Mouse (Mus musculus) urinary bladder, postnatal 36 days (tissue): ENCODE data around the gene Ifi27l2b.
A peak's percentile ranks its signal among the peaks of the same experiment; 100 is the strongest.
"Not testable (repeated sequence)": the region's sequence is repeated elsewhere in the genome, so short reads cannot be mapped to it uniquely, and the experiment has no call there.

Source experiments
- DNase-seq, 2 experiments: peaks; one replicate each; pipeline ENCODE4 v3.0.0; 2022; ENCODE audit warnings: low spot score in 2 of 2, mixed read lengths in 1 of 2

Ifi27l2b gene

DNA sequence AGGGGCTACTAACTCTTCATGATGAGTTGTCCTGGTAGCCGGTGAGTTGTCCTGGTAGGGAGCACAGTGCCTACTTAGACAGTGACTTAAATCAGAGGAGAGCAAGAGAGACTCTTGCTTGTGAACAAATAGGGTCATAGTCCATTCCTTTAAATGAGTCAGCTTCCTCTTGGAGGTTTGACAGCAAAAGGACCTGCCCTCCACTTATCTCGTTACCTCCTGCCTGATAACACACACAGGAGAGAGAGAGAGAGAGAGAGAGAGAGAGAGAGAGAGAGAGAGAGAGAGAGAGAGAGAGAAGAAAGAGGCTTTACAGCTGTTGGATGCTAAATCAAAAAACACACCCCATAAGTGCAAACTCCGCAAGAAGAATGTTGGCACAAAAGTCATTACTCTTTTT lies at the start of gene Ifi27l2b:
Gene Ifi27l2b, minus strand, starts transcription at position 84 of the 400 bp plus-strand sequence.
- DNase-seq = no peak

- peak; percentile 37 to 50 for DNase-seq
Measured at GRCm38 (mm10) chr12:103504402-103504801, 47.4 kb upstream of the Ifi27l2b start.

DNA sequence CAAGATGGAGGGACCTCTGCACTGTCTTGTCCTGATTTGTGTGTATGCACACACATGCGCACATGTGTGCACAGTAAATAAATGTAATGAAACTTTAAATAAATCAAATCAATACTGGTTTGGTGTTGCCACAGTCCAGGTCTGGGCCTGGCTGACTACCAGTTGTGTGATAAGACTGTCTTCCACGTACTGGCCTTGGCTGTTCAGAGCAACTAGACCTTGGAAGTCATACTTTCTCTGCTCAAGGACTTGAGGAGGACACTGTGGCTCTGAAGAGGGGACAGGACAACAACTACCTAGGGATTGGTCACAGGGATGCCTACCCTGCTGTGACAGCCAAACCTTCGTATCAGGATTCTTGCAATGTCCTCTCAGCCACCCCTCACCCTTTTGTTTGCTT lies 46.3 kb upstream of the Ifi27l2b start:
- DNase-seq = no peak

DNA sequence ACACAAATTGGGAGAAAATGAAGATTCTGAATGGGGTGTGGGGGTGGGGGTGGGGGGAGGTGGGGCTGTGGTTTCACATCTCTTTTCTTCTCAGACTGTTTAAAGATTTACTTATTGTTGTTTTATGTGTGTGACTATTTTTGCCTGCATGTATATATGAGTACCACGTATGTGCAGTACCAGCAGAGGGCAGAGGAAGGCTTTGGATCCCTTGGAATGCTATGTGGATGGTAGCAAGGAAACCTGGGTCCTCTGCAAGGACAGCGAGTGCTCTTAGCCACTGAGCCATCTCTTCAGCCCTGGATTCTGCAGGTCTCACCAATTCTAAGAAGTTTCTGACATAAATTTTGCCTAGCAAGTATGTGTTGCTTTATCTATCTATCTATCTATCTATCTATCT lies 42.2 kb upstream of the Ifi27l2b start:
- no peak for DNase-seq

- no peak for DNase-seq
Measured at GRCm38 (mm10) chr12:103498768-103499167, 41.7 kb upstream of the Ifi27l2b start.

DNA sequence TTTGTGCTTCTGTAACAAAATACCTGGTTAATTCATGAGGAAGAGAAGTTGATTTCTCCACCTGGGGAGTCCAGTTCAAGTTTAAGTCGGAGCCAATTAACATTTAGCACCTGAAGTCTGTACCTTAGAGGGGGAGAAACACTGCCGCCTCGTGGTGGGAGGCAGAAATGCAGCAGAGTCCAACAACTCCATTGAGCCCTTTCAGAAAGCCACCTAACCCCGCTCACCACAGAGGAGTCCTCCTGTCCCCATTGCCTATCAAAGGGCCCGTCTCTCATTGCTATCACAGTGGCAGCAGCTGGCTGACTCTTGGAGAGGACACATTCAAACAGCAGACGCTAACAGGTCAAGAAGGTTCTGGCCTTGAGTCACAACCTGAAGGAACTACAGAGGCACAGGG lies 37.5 kb upstream of the Ifi27l2b start:
- DNase-seq = peak; percentile 27 to 50

DNA sequence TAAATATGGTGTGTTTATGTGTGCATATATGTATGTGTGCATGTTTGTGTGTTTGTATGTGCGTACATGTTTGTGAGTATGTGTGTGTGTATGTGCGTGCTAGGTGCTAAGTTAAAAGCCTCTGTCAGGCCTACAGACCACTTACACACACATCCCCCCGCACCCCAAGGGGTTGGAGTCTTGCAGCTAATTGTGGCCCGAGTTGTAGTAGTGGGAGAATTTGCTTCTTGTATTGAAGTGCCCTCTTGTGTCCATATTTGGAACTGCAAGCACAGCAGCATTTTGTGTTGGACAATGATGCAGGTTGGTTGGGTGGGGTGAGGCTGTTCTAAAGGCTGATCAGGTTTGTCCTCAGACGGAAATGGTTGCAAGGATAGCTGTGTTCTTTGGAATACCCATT lies 35.7 kb upstream of the Ifi27l2b start:
- peak; percentile 62 to 64 for DNase-seq

DNA sequence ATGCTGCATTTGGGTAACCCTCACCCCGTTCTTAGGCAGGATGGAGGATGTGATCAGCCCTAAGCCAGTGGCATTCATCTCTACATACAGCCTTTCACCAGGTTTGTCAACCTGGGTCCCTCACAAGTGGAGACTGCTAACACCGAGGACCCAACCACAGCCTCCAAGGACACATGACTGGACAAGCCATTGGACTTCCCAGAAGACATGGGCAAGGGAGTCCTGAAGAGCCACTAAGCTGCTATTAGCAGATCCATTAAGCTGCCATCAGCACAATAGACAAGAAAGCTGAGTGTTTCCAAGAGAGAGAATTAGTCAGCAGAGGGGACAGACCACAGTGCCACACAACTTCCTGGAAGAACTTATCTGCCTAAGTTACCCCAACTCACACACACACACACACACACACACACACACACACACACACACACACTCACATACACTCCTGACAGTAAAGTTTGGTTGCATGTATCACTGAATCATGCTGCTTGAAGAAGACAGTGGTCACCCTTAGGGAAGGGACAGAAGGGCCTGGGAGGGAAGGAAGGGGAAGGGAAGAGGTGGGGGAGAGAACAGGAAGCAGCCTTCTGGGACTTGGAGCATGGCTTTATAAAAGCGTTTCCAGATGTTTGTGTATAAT lies 34.2 kb upstream of the Ifi27l2b start:
- no peak for DNase-seq

GRCm38 (mm10) chr12:103487750-103488149 lies 30.7 kb upstream of the Ifi27l2b start:
- no peak for DNase-seq

- peak in 1 of 2 experiments; percentile 41 for DNase-seq
Measured at GRCm38 (mm10) chr12:103487276-103487675, 30.3 kb upstream of the Ifi27l2b start.

DNA sequence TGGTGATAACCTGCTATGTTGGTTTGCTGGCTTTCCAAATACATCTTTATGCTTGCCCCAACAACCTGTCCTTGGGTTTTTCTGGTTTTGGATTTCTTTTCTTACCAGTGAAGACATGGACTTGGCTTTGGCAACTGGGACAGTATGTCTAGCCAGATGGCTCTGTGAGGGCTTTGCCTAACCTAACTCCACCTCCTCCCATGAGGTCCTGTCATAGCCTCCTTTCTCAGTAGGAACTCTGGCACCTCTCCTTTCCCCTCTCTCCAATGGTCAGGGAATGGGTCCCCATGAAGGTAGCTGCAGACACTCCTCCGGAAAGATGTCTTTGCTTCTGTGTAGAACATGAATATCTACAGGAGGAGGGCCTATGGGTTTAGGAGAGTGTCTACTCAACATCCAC lies 29.7 kb upstream of the Ifi27l2b start:
- peak in 1 of 2 experiments; percentile 36 for DNase-seq

- not testable (repeated sequence) for DNase-seq
Measured at GRCm38 (mm10) chr12:103484200-103484972, 27.4 kb upstream of the Ifi27l2b start.

DNA sequence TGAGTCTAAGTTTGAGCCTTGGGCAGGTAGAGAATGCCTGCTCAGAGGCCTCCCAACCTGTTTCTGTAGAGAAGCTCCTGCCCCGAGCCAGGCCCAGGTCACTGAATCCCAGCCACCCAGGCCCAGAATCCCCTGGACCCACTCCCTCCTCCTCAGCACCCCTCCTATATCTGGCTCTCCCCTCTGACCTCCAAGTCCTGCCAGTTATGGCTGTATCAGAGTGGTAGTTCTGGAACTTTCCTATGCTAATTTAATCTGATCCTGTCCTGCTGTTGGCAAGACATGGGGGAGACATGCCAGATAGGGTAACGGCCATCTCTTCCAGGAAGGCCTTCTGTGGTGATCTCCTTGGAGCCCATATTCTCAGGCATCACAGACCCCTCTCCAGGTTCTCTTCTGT lies 25.8 kb upstream of the Ifi27l2b start:
- DNase-seq = no peak

GRCm38 (mm10) chr12:103481671-103482070 lies 24.6 kb upstream of the Ifi27l2b start:
- DNase-seq = peak in 1 of 2 experiments; percentile 48

DNA sequence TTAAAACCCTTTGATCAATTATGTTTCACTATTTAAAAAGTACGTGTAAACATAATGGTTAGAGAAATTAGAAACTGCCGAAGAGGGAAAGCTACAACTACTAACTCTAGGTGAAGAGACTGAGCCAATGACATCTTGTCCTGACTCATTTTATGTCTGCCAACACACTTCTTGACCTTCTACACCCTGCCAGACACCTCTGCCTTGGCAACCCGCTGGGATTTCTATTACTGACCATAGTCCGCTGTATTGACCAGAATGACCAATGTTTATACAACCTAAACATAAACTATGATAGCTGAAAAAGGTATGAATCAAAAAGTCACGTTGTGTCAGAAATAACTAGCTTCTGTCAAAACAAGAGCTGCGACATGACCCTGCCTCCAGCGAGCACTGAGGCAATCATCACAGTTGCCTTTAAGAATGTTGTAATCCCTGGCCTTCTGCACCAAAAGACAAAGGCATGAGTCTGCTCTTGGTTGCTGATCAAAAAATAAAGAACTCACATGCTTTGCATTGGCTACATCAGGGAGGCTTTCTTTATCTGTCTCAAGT lies 20.5 kb upstream of the Ifi27l2b start:
- no peak for DNase-seq

GRCm38 (mm10) chr12:103476779-103477389 lies 19.9 kb upstream of the Ifi27l2b start:
- DNase-seq = no peak

GRCm38 (mm10) chr12:103474481-103474880 lies 17.5 kb upstream of the Ifi27l2b start:
- DNase-seq = no peak

DNA sequence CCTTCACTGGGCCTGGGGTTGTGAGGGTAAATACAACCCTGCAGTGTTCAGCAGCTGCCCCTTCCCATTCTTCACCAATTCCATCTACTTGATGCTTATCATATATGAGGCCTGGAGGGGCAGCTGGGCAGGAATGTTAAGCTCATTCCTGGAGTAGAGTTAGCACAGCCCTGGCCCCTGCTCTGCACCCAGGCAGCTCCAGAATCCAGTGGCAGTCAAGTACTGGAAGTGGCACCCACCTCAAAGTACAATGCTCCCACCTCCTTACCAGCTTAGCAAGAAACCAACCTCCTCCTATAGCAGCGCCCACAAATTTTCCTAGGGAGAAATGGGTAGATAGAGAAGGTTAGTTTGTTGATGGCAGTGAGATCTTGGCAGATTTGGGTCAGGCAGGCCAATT lies 296 bp downstream of the Ifi27l2b start:
- not testable (repeated sequence) for DNase-seq

DNA sequence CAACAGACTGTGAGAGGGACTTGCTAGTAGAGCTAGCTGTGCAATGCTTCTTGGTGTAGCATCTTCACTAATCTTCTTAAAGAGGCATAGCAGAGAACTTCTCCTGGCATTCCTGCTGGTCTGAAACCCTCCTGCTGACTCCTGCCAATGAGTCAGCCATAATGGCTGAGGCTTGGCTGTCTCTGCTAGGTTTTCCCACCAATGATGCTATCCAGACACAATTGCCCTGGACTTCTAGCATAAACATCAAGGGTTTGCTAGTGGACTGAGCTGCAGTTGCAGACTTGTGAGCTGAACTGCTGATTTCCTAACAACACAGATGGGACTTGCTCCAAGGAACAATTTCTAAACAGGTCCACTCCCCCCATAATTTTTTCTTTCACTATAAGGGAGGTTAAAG lies 3.7 kb downstream of the Ifi27l2b start:
- no peak for DNase-seq

- no peak for DNase-seq
Measured at GRCm38 (mm10) chr12:103445060-103445459, 12.0 kb downstream of the Ifi27l2b start.

GRCm38 (mm10) chr12:103444261-103444660 lies 12.8 kb downstream of the Ifi27l2b start:
- not testable (repeated sequence) for DNase-seq

DNA sequence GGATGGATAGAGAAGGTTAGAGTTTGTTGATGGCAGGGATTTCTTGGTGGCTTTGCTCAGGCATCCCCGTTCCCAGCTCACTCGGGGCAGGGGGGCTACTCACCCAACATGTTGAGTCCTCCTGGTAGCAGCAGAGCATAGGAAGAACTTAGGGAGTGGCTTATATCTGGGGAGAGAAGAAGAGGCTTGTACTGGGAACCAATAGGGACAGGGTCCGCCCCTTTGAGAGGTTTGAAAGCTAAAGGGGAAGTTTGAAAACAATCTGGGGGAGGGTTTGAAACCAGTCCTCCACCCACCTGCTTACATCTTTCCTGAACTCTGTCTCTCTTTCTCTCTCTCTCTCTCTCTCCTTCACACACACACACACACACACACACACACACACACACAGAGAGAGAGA lies 13.5 kb downstream of the Ifi27l2b start, which contains the start of gene Ifi27l2a:
Gene Ifi27l2a, minus strand, starts transcription at position 157 of the 400 bp plus-strand sequence.
- no peak for DNase-seq
